Mouse (Mus musculus) bone marrow macrophage, adult 2 months (primary cell): ENCODE measurements around the gene Supt20. TPM values are rescaled to one million over a fixed set of nuclear protein-coding genes. Genes with fewer than 3 reads are reported as not detected.
A peak's percentile ranks its signal among the peaks of the same experiment; 100 is the strongest.

Experiments used
- H3K27ac ChIP-seq: 2 replicates; pipeline ENCODE4 v1.5.1; 2012; ENCODE audit warnings: low read depth, low read length; ENCODE audit not compliant: insufficient read depth
- H3K4me1 ChIP-seq: 2 replicates; pipeline ENCODE4 v1.6.1; 2012; ENCODE audit warnings: low read length; ENCODE audit not compliant: control insufficient read depth, insufficient read depth
- H3K4me3 ChIP-seq: 2 replicates; pipeline ENCODE4 v1.5.1; 2012; ENCODE audit warnings: mild to moderate bottlenecking, low read length, moderate library complexity; ENCODE audit not compliant: insufficient read depth
- CTCF ChIP-seq: IDR thresholded peaks from 2 replicates; pipeline ENCODE4 v1.5.1; 2012; ENCODE audit warnings: low read depth, mild to moderate bottlenecking, low read length, moderate library complexity
- POLR2A ChIP-seq: IDR thresholded peaks from 2 replicates; pipeline ENCODE4 v1.6.1; 2012; ENCODE audit warnings: mild to moderate bottlenecking, low read depth, low read length, borderline replicate concordance
- polyA plus RNA-seq: library from polyadenylated mRNA; stranded (reverse); fragments of >200 nt; gene quantifications from 2 replicates; pipeline ENCODE4 v1.2.4, GENCODE M21; 2012; ENCODE audit not compliant: missing spikeins, insufficient read depth, insufficient read length

Gene Supt20
- polyA plus RNA-seq, 1 experiment = 64.4 TPM

- no peak overlapping the region for H3K4me3 ChIP-seq
- TF ChIP-seq CTCF (no peak), POLR2A (no peak)
- no peaks in the 10 kb centered on the region for H3K4me1 ChIP-seq
- no peak overlapping the region for H3K27ac ChIP-seq
Observed at GRCm38 (mm10) chr3:54768592-54768991, 76.0 kb downstream of the Supt20 start.

GRCm38 (mm10) chr3:54769349-54770275 lies 77.0 kb downstream of the Supt20 start:
- Histone ChIP-seq H3K27ac (no peak overlapping the region), H3K4me3 (no peak overlapping the region), H3K4me1 (no peaks in the 10 kb centered on the region)
- TF ChIP-seq CTCF (no peak), POLR2A (no peak)

- H3K27ac ChIP-seq = no peak overlapping the region
- 0 out of 2 replicates have a peak, but pooled peaks have one; percentile 22 for TF ChIP-seq CTCF
- no peak for TF ChIP-seq POLR2A
- no peak overlapping the region for H3K4me3 ChIP-seq
- no peaks in the 10 kb centered on the region for H3K4me1 ChIP-seq
Observed at GRCm38 (mm10) chr3:54773613-54774012, 81.0 kb downstream of the Supt20 start.

GRCm38 (mm10) chr3:54775989-54776631 lies 83.5 kb downstream of the Supt20 start:
- Histone ChIP-seq H3K27ac (no peak overlapping the region), H3K4me1 (no peaks in the 10 kb centered on the region), H3K4me3 (no peak overlapping the region)
- TF ChIP-seq POLR2A = no peak
- TF ChIP-seq CTCF = no peak

Other genes starting within 250 kb of the Supt20 start
- not detected in 2 replicates for gene Gm21958, start 21.5 kb downstream of the Supt20 start, polyA plus RNA-seq
- 33.4 and 36.4 TPM in 2 replicates for gene Exosc8, start 42.6 kb downstream of the Supt20 start, polyA plus RNA-seq
- 33.2 and 35.5 TPM in 2 replicates for gene Alg5, start 42.7 kb downstream of the Supt20 start, polyA plus RNA-seq
- gene Smad9, start 62.8 kb downstream of the Supt20 start, polyA plus RNA-seq = not detected in 2 replicates
- 28.1 and 41.6 TPM in 2 replicates for gene Rfxap, start 115.0 kb downstream of the Supt20 start, polyA plus RNA-seq
- gene Sertm1, start 223.1 kb downstream of the Supt20 start, polyA plus RNA-seq = not detected in 2 replicates